Mouse (Mus musculus) neural tube, embryonic 13.5 days (tissue): Measurements from ENCODE around the gene Cmtm6. TPM values are rescaled to one million over a fixed set of nuclear protein-coding genes. Genes with fewer than 3 reads are reported as not detected.

ENCODE experiments used
- ATAC-seq: fragments of 200-750 bp; cut with Nextera tagmentation; 2 replicates; pipeline ENCODE4 v1.8.0; 2017; ENCODE audit warnings: low read depth, mild to moderate bottlenecking, moderate TSS enrichment, moderate library complexity
- H3K27ac ChIP-seq: fragments of 300-500 bp; sonication (generic); replicated peaks from 2 replicates; pipeline ENCODE4 v1.5.1; 2015; ENCODE audit warnings: moderate library complexity, mild to moderate bottlenecking, inconsistent platforms
- H3K27me3 ChIP-seq: fragments of 300-500 bp; sonication (generic); 2 replicates; pipeline ENCODE4 v1.6.1; 2015; ENCODE audit warnings: mild to moderate bottlenecking, inconsistent platforms
- H3K36me3 ChIP-seq: fragments of 300-500 bp; sonication (generic); 2 replicates; pipeline ENCODE4 v1.6.1; 2015; ENCODE audit warnings: mild to moderate bottlenecking, inconsistent platforms
- H3K4me1 ChIP-seq: fragments of 300-500 bp; sonication (generic); replicated peaks from 2 replicates; pipeline ENCODE4 v1.6.1; 2015; ENCODE audit warnings: inconsistent platforms
- H3K4me2 ChIP-seq: fragments of 300-500 bp; sonication (generic); 2 replicates; pipeline ENCODE4 v1.6.1; 2015; ENCODE audit warnings: inconsistent platforms, mild to moderate bottlenecking, moderate library complexity
- H3K4me3 ChIP-seq: fragments of 300-500 bp; sonication (generic); 2 replicates; pipeline ENCODE4 v1.5.1; 2015; ENCODE audit warnings: mild to moderate bottlenecking, inconsistent platforms
- H3K9ac ChIP-seq: fragments of 300-500 bp; sonication (generic); 2 replicates; pipeline ENCODE4 v1.6.1; 2015; ENCODE audit warnings: moderate library complexity, mild to moderate bottlenecking, inconsistent platforms
- H3K9me3 ChIP-seq: fragments of 300-500 bp; sonication (generic); 2 replicates; pipeline ENCODE4 v1.6.1; 2016; ENCODE audit warnings: inconsistent platforms
- WGBS: fragments of 180-500 bp; shearing (Covaris S2); methylation state at CpG from one replicate; pipeline ENCODE4 v1.1.7; 2015; 5-methylcytosine and 5-hydroxymethylcytosine counted together
- polyA plus RNA-seq: library from polyadenylated mRNA; unstranded; fragments of >200 nt; fragmentation: Nextera tagmentation; extraction: Ambion mirVana; gene quantifications from 2 replicates; pipeline ENCODE4 v1.2.1, GENCODE M21; 2015

Cmtm6 gene
- polyA plus RNA-seq, 1 experiment from 2014 or later: 20.3 TPM

- H3K9me3 ChIP-seq: no peaks in the 10 kb centered on the region
- H3K4me3 ChIP-seq: no peak overlapping the region
- 82% methylated on average over 6 of the region's 6 CpGs for WGBS
- no peaks in the 10 kb centered on the region for H3K36me3 ChIP-seq
- H3K27me3 ChIP-seq: 0 out of 2 replicates have a peak, but pooled peaks cover 6% of the 10 kb centered on the region
- no peak for ATAC-seq
- H3K4me2 ChIP-seq: no peak overlapping the region
- no peak overlapping the region for H3K27ac ChIP-seq
- peaks cover 34% of the 10 kb centered on the region for H3K4me1 ChIP-seq
- H3K9ac ChIP-seq: no peak overlapping the region
Observed at GRCm38 (mm10) chr9:114777178-114778046, 46.5 kb downstream of the Cmtm6 start.

GRCm38 (mm10) chr9:114778047-114778390, 47.1 kb downstream of the Cmtm6 start:
- Histone ChIP-seq H3K27me3 (peaks cover 6% of the 10 kb centered on the region; the same call in 1 of the 2 replicates), H3K27ac (no peak overlapping the region), H3K36me3 (no peaks in the 10 kb centered on the region), H3K9me3 (no peaks in the 10 kb centered on the region), H3K4me3 (no peak overlapping the region), H3K4me1 (peaks cover 34% of the 10 kb centered on the region), H3K9ac (no peak overlapping the region), H3K4me2 (no peak overlapping the region)
- ATAC-seq: no peak
- WGBS: 90% methylated on average over 7 of the region's 7 CpGs

- 91% methylated on average over 7 of the region's 7 CpGs for WGBS
- no peak overlapping the region for H3K9ac ChIP-seq
- no peaks in the 10 kb centered on the region for H3K36me3 ChIP-seq
- H3K27me3 ChIP-seq: peaks cover 6% of the 10 kb centered on the region; the same call in 1 of the 2 replicates
- peaks cover 34% of the 10 kb centered on the region for H3K4me1 ChIP-seq
- no peak overlapping the region for H3K27ac ChIP-seq
- ATAC-seq: no peak
- H3K9me3 ChIP-seq: no peaks in the 10 kb centered on the region
- H3K4me2 ChIP-seq: no peak overlapping the region
- no peak overlapping the region for H3K4me3 ChIP-seq
Observed at GRCm38 (mm10) chr9:114778877-114779276, 48.0 kb downstream of the Cmtm6 start.

GRCm38 (mm10) chr9:114779984-114780745, 49.2 kb downstream of the Cmtm6 start:
- Histone ChIP-seq H3K4me1 (peaks cover 28% of the 10 kb centered on the region), H3K4me2 (peak overlapping the region; percentile 94), H3K9me3 (no peaks in the 10 kb centered on the region), H3K9ac (peak overlapping the region; percentile 74), H3K4me3 (peak overlapping the region; percentile 51), H3K27ac (no peak overlapping the region), H3K27me3 (peaks cover 6% of the 10 kb centered on the region; the same call in 1 of the 2 replicates), H3K36me3 (no peaks in the 10 kb centered on the region)
- 0 out of 2 replicates have a peak, but pooled peaks have one; percentile 6 for ATAC-seq
- 28% methylated on average over 23 of the region's 23 CpGs for WGBS

- under 1% methylated on average over 38 of the region's 38 CpGs for WGBS
- ATAC-seq: peak; percentile 44; the same call in 1 of the 2 replicates
Observed at GRCm38 (mm10) chr9:114780746-114781525, 50.0 kb downstream of the Cmtm6 start.

GRCm38 (mm10) chr9:114781526-114782212, 50.8 kb downstream of the Cmtm6 start, which contains the start of gene Cmtm7:
Gene Cmtm7 (minus strand): TSS chr9:114781856.
- peak within 1 kb of the TSS; percentile 51 for H3K4me3 ChIP-seq
- peaks cover 30% of the 10 kb centered on the region for H3K4me1 ChIP-seq
- H3K27me3 ChIP-seq: peaks cover 6% of the 10 kb centered on the region; the same call in 1 of the 2 replicates
- under 1% methylated on average over 51 of the region's 54 CpGs for WGBS
- H3K36me3 ChIP-seq: no peaks in the 10 kb centered on the region
- peak within 1 kb of the TSS; percentile 74 for H3K9ac ChIP-seq
- H3K4me2 ChIP-seq: peak within 1 kb of the TSS; percentile 94
- ATAC-seq: peak; percentile 74
- peak within 1 kb of the TSS; percentile 46 for H3K27ac ChIP-seq
- H3K9me3 ChIP-seq: no peaks in the 10 kb centered on the region

More at GRCm38 (mm10) chr9:114780746-114781525, 50.0 kb downstream of the Cmtm6 start:
- peaks cover 30% of the 10 kb centered on the region for H3K4me1 ChIP-seq
- H3K4me2 ChIP-seq: peak overlapping the region; percentile 94
- H3K9ac ChIP-seq: peak overlapping the region; percentile 74
- H3K36me3 ChIP-seq: no peaks in the 10 kb centered on the region
- peaks cover 6% of the 10 kb centered on the region; the same call in 1 of the 2 replicates for H3K27me3 ChIP-seq
- peak overlapping the region; percentile 51 for H3K4me3 ChIP-seq
- peak overlapping the region; percentile 46 for H3K27ac ChIP-seq
- H3K9me3 ChIP-seq: no peaks in the 10 kb centered on the region

- 12% methylated on average over 16 of the region's 16 CpGs for WGBS
- H3K4me2 ChIP-seq: no peak overlapping the region
- peaks cover 23% of the 10 kb centered on the region for H3K4me1 ChIP-seq
- H3K27ac ChIP-seq: no peak overlapping the region
- H3K9me3 ChIP-seq: no peaks in the 10 kb centered on the region
- no peak overlapping the region for H3K4me3 ChIP-seq
- ATAC-seq: no peak
- H3K27me3 ChIP-seq: no peaks in the 10 kb centered on the region; the same call in 1 of the 2 replicates
- no peak overlapping the region for H3K9ac ChIP-seq
- H3K36me3 ChIP-seq: no peaks in the 10 kb centered on the region
Observed at GRCm38 (mm10) chr9:114785432-114786125, 54.7 kb downstream of the Cmtm6 start.

GRCm38 (mm10) chr9:114787134-114787533, 56.2 kb downstream of the Cmtm6 start:
- no peak overlapping the region for H3K9ac ChIP-seq
- ATAC-seq: no peak
- peaks cover 8% of the 10 kb centered on the region; the same call in 1 of the 2 replicates for H3K4me1 ChIP-seq
- no peaks in the 10 kb centered on the region for H3K36me3 ChIP-seq
- no peak overlapping the region for H3K27ac ChIP-seq
- WGBS: 96% methylated on average over 5 of the region's 5 CpGs
- no peak overlapping the region for H3K4me3 ChIP-seq
- no peak overlapping the region for H3K4me2 ChIP-seq
- no peaks in the 10 kb centered on the region; the same call in 1 of the 2 replicates for H3K27me3 ChIP-seq
- no peaks in the 10 kb centered on the region for H3K9me3 ChIP-seq

GRCm38 (mm10) chr9:114787716-114788115, 56.8 kb downstream of the Cmtm6 start:
- H3K4me2 ChIP-seq: no peak overlapping the region
- WGBS: 90% methylated on average over 7 of the region's 7 CpGs
- H3K36me3 ChIP-seq: no peaks in the 10 kb centered on the region
- no peak overlapping the region for H3K9ac ChIP-seq
- no peak for ATAC-seq
- H3K4me1 ChIP-seq: peaks cover 8% of the 10 kb centered on the region; the same call in 1 of the 2 replicates
- no peak overlapping the region for H3K27ac ChIP-seq
- H3K4me3 ChIP-seq: no peak overlapping the region
- H3K27me3 ChIP-seq: no peaks in the 10 kb centered on the region; the same call in 1 of the 2 replicates
- no peaks in the 10 kb centered on the region for H3K9me3 ChIP-seq

GRCm38 (mm10) chr9:114788697-114789096, 57.8 kb downstream of the Cmtm6 start:
- H3K4me1 ChIP-seq: peaks cover 8% of the 10 kb centered on the region; the same call in 1 of the 2 replicates
- no peaks in the 10 kb centered on the region for H3K27me3 ChIP-seq
- no peak overlapping the region for H3K4me2 ChIP-seq
- no peak overlapping the region for H3K4me3 ChIP-seq
- no peak for ATAC-seq
- H3K27ac ChIP-seq: no peak overlapping the region
- H3K36me3 ChIP-seq: no peaks in the 10 kb centered on the region
- H3K9me3 ChIP-seq: no peaks in the 10 kb centered on the region
- WGBS: 94% methylated on average over 8 of the region's 8 CpGs
- H3K9ac ChIP-seq: no peak overlapping the region
